Mouse (Mus musculus) fat pad, adult 2 months (tissue): Measurements from ENCODE around the gene Prss8.

Experiments
- DNase-seq: peaks from one replicate; pipeline ENCODE4 v3.0.0-alpha.2; 2011; ENCODE audit warnings: low read depth, low spot score; ENCODE audit errors: extremely low read depth

Gene Prss8

DNA sequence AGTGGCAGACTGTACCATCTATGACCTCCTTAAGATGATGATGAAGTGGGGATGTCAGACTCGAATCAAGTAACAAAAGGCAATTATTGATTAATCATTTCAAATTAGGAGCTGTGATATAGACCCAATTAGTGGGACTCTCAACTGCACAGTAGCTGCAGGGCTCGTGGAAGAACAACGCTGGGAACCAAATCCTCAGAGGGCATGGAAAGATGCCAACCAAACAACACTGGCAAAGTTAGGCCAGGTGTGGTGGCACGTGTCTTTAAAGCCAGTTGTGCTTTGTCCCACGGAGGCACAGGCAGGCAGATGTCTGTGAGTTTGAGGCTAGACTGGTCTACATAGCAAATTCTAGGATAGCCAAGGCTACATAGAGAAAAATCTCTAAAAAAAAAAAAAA lies 732 bp upstream of the Prss8 start:
- no peak for DNase-seq

DNA sequence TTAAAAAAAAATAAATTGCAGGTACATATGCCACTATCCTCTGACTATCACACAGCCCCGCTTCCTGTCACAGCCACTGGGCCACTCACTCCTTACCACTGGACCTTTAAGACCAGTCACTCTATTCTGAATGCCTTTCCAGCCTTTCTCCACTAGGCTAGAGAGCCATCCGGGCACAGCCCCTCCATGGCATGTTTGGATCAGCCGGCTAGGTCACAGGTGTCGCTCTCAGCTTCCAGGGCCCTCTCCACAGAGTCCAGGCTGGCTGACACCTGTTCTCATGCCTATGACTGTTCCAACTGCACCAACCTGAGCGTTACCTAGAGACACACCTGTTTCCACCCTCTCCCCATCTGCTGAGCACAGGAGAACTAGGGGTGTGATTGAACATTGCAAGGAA lies 1.3 kb downstream of the Prss8 start:
- DNase-seq = no peak

DNA sequence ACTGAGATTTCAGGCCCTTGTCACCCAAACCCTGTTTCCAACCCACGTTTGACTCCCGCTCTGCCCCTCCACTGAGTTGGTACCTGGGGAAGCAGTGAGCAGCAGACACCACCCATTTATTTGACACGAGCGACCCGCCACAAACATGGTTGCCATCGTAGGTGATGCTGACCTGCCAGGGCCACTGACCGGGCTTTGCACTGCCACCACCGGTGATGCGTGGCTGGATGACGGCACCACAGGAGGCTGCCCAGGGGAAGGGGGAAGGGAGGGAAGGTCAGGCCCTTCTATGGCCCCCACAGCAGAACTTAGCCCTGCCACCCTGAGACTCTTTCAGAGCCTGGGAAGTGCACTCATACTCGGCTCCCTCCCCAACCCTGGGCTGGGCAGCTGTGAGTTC lies 2.2 kb downstream of the Prss8 start:
- DNase-seq = no peak

DNA sequence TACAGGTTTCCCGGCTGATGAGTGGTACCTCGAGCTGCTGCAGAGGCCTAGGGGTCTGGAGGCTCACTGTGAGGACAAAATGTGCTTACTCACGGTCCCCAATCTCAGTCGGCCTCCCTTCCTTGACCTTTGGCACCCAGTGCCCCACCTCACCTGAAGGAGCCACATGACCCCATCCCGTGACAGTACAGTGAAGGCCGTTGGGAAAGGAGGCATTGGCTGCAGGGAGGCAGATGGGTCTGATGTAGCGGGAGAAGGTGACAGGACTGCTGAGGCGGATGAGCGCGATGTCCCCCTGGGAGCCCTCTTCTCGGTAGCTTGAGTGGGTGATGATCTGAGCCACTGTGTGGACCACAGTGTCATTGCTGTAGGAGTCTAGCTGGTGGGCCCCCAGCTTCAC lies 3.1 kb downstream of the Prss8 start:
- DNase-seq = no peak

DNA sequence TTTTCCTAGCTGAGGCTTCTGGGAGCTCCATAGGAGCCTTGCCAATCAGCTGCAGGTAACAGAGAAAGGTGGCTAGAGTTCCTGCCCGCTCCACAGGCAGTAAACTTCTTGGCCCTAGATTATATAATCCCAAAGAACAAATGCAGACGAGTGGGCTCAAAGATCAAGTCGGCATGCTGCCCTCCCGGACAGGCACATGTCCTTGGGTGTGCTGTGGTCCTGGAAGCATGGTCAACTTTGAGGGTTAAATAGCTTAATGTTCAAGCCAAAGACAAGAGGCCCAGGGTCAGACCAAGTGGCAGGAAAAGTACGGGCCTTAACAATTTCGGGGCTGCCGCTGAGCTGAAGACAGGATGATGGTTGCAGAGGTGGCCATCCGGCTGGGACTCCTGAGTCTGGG lies 3.8 kb downstream of the Prss8 start:
- DNase-seq = no peak

DNA sequence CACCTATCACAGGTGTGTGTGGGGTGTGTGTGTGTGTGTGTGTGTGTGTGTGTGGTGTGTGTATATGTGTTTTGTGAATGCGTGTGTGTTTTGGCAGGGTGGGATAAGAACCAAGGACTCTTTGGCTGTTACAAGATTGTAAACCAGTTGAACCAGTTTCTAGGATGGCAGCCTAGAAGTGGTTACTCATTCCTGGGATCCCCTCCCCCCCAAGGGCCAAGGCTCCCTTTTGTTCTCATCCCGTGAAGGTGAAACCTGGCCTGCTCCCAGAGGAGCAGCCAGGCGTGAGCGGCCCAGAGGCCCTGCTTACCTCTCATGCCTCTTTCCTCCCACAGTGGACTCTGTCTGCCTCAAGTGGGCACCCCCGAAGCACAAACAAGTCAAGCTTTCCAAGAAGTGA lies 4.7 kb downstream of the Prss8 start:
- DNase-seq = peak; percentile 88

DNA sequence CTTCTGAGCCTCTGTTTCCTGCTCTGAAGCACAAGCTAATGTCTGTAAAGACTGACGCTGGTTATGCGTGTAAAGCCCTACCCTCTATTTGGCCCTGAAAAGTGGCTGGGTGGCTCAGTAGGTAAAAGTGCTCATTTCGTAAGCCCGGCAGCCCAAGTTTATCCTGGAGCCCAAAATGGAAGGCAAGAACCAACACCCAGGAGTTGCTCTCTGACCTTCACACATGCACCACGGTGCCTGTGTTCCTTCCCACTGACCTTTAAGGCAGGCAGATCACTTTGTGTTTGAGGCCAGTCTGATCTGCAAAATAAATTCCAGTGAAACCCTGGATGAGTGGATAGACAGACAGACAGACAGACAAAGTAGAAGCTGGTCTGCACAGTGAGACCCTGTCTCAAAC lies 6.2 kb downstream of the Prss8 start:
- DNase-seq = no peak

DNA sequence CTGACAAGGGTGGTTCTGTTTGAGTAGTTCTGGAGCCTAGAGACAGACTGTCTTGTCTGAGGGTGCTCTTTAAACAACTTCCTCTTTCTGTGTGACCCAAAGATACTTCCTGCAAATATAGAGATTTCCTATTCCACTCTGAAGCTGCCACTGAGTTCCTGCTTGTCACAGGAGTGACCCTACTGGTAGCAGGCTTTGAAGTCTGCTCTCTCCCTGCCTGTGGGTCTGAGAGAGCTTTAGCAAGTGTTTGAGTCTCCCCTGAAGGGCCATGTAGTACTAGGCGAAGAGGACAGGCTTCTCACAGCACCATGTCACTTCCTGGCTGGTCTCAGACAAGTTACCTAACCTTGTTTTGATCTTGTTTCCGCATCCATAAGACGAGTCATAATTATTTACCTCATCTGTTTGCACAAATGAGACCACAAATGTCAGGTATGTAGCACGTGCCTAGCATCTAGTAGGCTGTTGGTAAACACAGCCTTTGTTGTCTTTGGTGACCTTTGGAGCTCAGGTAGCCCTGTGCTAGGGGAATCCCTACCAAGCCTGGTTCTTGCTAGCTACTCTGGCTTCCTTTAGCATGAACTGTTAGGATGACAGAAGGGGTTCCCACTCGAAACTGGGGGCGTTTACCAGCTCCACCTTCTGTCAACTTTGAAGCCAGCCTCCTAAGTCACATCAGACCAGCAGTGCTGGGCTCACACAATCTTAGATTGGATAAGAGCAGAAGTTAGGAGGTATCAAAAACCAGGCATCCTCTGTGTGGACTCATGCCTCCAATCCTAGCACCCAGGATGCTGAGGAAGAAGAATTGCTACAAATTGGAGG lies 7.2 kb downstream of the Prss8 start:
- no peak for DNase-seq

DNA sequence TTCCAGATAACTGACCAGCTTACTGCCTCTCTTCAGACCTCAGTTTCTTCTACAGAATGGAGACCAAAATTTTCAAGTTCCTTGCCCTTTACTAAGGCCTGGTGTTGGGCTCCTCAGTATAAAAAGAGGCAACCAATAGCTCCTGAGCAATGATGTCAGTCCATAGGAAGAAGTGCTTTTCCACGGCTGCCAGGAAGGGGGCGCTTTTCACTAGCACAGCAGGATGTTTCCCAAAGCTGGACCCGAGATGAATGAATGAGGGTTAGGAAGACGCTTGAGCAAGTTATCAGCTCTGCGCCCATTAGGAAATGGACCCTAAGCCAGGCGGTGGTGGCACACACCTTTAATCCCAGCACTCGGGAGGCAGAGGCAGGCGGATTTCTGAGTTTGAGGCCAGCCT lies 8.4 kb downstream of the Prss8 start:
- DNase-seq = no peak

DNA sequence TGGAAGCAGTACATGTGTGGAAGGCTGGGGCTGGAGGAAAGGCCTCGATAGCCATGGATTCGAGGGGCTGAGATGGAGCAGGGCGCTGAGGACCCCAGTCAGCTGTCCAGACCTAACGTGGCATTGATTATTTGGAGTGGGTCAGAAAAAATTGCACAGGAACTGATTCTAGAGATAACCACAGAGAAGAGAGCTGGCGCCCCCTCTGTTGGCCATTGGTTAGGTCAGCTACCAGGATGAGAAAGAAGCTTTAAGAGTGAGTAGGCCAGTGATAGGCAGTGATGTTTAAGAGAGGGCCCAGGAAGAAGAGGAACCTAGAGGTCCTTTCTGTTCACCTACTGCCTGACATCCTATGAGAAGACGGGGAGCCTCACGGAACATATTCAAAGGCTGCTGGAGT lies 10.6 kb downstream of the Prss8 start:
- DNase-seq = no peak

DNA sequence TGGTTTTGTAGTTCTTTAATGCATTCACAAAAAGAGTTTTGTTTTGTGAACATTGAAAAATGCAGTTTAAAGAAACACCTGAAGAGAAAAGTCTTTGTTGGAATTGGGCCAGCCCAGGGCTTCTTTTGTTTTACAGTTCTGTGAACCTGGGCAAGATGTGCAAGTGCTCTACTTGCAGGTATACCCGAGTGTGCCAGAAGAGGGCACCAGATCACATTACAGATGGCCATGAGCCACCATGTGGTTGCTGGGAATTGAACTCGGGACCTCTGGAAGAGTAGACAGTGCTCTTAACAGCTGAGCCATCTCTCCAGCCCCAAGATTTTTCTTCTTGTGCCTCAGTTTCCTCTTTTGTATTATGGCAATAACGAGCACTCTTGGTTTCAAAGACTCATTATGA lies 11.7 kb downstream of the Prss8 start:
- DNase-seq = no peak

DNA sequence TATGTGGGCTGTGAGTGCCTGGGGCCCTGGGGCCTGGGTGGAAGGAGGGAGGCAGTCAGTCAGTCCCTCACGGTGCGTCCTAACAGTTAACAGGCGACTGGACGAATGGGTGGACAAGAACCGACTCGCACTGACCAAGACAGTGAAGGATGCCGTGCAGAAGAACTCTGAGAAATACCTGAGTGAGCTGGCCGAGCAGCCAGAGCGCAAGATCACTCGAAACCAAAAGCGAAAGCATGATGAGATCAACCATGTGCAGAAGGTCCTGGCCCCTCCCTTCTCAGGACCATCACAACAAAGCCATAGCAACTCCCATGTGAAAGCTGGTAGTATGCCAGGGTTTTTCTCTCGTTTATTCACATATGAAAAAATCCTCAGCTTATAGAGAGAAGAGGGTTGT lies 14.6 kb downstream of the Prss8 start:
- DNase-seq = no peak

DNA sequence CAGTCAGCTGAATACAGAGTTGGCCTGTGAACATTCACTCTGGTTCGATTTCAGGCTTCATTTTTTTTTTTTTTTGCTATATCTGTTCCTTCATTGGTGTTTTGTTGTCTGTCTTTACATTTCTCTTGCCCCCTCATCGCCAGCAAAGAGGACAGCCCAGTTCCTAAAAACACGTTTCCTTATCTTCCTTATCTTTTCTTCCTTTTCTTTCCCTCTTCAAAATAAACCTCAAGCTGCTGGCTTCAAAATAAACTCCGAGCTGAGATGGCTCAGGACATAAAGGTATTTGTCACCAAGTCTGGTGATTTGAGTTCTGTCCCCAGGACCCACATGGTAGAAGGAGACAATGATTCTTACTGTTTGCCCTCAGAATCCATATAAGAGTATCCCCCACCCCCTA lies 17.0 kb downstream of the Prss8 start:
- DNase-seq = no peak

DNA sequence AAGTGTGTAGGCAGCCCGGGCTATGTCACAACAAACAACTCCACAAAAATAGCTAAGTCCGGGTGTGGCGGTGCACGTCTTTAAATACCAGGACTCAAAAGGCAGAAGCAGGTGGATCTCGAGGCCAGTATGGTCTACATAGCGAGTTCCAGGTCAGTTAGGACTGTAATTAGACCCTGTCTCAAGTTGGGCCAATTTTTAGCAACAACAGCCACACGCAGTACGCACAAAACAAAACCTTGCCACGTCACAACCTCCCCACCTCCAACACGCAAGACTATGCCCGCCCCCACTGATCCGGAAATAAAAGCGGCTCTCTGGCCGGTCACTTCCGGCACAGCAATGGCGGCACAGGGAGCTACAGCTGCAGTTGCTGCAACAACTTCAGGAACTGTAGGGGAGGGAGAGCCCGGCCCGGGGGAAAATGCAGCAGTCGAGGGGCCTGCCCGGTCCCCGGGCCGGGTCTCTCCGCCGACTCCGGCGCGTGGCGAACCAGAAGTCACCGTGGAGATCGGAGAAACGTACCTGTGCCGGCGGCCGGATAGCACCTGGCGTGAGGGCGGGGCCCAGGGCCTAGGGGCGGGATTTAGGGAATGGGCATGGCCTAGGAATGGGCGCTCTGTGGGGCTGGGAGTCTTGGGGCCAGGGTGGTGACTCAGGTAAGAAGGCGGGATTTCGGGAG lies 17.6 kb downstream of the Prss8 start, which contains the start of gene Kat8:
TSS of gene Kat8 (plus strand) at position 327 of the 682 bp plus-strand sequence.
- no peak for DNase-seq

DNA sequence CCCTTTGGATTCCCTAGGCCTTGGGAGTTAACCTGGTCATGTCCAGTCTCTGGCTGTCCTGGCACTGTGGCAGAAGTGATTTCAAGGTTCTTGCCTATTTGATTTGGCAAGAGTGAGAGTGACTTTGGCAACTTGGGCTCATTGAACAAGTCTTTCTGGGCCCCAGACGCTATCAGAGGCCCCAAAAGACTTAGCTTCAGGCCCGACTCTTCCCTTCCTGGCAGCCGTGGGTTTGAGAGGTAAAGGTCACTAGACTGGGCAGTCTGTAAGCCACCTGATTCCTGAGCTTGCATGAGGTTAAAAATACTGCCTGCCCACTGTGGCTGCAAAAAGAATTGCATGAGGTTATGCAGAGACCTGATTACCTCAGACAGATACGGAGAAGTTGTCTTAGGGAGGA lies 21.2 kb downstream of the Prss8 start:
- DNase-seq = no peak

DNA sequence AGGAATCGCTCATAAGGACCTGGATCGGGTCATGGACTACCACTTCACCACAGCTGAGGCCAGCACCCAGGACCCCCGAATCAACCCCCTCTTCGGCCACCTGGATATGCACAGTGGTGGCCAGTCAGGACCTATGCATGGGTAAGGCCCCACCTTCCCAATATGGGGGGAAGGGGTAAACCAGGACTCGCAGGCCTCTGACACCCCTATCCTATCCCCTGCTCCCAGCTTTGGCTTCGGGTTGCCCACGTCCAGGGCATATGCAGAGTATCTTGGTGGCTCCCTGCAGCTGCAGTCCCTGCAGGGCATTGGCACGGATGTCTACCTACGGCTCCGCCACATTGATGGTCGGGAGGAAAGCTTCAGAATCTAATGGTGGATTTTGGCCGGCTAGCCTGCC lies 22.0 kb downstream of the Prss8 start:
- no peak for DNase-seq

DNA sequence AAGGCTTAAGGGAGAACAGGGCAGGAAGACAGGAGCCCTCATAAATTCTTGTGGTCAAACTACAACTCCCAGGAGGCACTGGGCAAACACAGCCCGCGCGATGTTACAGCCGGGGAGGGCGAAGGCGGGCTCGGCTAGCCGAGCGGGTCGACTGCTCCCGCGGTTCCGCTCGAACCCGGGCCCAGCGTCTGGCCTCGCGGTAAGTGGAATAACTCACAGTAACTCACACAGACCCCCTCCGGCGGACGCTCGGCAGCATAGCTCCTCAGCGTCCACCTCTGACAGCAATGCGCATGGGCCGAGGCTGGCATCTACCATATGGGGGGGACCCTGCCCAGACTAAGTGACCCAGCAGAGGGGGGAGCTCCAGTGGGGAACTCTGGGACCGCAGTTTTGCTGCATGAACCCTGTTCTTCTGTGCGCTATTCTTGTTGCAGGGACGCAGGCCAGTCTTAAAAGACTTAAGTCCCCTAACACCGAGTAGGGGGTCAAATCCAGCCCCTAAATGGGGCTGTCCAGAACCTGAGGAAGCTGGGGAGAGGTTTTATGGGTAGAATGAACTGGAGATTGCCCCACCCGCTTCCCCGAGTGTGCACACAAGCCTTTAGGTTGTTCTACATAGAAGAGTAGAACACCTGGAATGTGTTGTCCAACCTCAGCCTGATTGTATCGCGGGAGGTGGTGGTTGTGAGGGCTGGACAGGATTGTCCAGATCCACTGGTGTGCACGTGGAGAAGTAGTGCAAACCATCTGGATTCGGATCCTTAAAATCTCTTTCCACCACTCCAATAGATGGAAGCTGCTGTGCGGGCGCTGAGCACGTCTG lies 25.7 kb downstream of the Prss8 start, which contains the start of gene Bckdk:
TSS of gene Bckdk (plus strand) at position 112 of the 826 bp plus-strand sequence.
- DNase-seq = no peak

DNA sequence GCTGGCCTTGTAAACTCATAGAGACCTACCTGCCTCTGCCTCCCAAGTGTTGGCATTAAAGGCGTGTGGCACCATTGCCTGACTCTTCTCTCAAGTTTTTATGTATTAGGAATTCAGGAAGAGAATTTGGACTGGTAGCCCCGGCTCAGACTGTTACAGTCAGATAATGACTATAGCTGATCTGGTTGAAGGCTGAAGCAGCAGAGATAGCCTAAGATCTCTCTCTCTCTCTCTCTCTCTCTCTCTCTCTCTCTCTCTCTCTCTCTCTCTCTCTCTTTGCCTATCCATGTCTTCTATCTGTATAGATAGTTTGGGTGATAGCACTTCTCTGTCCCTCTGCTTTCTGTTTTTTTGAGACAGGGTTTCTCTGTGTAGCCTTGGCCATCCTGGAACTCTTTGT lies 28.1 kb downstream of the Prss8 start:
- no peak for DNase-seq

DNA sequence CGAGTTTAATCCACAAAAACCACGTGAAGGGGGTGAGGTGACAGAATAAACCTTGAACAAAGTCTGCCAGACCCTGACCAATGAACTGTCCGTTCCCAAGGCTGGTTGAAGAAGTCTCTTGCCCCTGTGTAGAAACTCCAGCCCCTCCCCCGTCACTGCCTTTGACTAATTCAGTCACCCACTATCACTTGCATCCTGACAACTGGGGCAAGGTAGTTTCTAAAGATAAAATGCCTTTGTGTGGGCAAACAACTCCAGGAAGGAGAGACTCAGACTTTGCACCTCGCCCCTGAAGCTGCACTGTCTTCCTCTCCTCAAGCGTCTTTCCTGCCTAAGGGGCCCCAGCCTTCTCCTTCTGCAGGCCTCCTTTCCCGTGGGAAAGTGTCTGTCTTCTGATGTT lies 29.9 kb downstream of the Prss8 start:
- DNase-seq = no peak

DNA sequence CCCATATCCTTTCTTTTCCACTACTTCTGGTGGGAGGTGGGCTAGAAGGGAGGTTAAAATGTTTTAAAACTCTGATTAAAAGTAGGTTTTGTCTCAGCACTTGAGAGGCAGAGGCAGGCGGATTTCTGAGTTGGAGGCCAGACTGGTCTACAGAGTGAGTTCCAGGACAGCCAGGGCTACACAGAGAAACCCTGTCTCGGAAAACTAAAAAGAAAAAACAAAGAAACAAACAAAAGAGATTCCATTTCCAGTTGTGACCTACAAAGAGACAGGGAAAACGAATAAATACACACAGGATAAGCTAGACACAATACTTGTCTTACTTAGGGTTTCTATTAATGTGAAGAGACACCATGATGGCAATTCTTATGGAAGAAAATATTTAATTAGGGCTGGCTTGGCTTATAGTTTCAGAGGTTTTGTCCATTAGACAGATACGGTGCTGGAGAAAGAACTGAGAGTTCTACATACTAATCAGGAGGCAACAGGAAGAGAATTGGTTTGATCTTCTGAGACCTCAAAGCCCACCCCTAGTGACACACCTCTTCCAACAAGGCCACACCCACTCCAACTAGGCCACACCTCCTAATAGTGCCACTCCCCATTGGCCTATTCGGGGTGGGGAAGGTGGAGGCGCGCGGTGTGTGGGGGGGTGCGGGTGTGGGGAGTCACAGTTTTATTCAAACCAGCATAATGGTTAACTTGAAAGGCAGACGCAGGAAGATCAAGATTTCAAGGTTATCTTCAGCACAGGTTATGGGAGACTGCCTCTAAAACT lies 31.5 kb downstream of the Prss8 start:
- DNase-seq = no peak

DNA sequence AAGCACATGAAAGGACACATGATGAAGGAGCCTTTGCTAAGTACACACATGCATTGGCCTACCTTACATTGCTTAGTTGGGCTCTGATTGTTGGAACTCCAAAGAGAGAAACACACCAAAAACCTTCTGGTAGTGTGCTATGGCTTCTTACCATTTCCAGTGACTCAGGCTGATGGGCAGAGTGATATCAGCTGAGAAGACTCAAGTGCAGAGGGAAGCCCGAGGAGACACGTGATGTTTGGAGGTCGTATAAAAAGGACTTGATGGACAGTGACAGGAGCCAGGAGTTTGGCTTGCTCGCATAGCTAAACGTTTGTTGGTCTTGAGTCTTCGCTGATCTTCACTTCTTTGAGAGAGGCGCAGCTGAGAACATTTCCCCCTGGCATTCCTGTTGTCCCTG lies 32.4 kb downstream of the Prss8 start:
- no peak for DNase-seq
